Comparison of ENCODE assay signal across 8 mouse cellular contexts in the genomic region with DNA sequence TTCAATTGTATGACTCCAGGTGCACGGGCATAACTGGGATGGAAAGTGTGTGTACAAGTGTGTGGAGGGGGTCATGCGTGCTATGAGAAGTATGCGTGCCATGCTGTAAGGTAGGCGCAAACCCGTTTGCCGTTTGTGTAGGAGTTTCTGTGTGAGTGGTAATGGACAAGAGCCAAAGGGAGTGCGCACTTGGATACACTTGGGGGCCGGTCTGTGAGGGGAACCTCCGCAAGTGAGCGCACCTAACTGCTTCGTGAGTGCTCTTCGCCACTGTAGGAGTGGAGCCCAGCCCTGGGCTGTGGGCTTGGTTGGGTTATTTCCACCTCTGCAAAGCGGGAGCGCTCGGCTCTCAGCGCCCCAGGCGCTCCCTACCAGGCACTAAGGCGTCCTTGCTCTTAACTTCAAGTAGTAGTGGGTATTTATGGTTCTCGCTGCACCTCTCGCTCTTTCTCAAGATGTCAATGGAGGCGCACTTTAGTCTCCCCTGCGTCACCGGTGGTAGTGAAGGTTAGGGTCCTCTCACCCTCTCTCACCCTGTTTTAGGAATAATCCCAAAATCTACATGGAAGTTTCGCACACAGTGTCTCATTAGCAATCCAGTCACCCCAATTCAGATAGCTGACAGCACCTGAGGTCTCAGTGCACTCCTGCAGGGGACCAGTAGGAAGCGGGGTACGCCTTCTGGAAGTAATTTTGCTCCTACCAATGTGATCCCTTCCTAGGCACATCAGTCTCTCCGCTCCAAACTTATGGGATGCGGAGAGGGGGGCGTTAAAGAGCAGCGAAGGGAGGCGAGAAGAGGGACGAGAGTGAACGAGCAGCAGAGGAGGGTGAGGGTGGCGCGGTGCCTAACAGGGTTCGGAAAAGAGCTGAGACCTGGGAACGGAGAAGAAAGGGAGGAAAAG. TPM values are rescaled to one million over a fixed set of nuclear protein-coding genes. Genes with fewer than 3 reads are reported as not detected.
DNase-seq lines count a peak whose midpoint lies in the region; ATAC-seq and TF ChIP-seq lines count a peak whose summit lies in the region.

No protein-coding gene starts in this region.

- H3K4me1 ChIP-seq in cerebellum, adult 2 months (ENCODE audit: control insufficient read depth, insufficient read depth, low read length) = peaks cover 28% of the 10 kb centered on the region
- H3K4me1 ChIP-seq in forebrain, embryonic 16.5 days (replicated peaks; ENCODE audit: control insufficient read depth, insufficient read depth, low read length) = peaks cover 43% of the 10 kb centered on the region
- H3K4me1 ChIP-seq in lung, postnatal 0 days (ENCODE audit: insufficient read depth, low read depth, low read length) = peaks cover 13% of the 10 kb centered on the region; the same call in 1 of the 2 replicates
- H3K4me1 ChIP-seq in stomach, embryonic 16.5 days (ENCODE audit: control insufficient read depth, insufficient read depth, low read length) = peaks cover 37% of the 10 kb centered on the region

- no peak for TF ChIP-seq CTCF in cerebellum, adult 2 months (IDR thresholded peaks at IDR 0.05; ENCODE audit: borderline replicate concordance, insufficient read depth, low read depth, low read length)
- TF ChIP-seq CTCF in lung, postnatal 0 days (IDR thresholded peaks at IDR 0.05) = peak; percentile 31

- no peak for TF ChIP-seq POLR2A in cerebellum, adult 2 months (IDR thresholded peaks at IDR 0.05; ENCODE audit: borderline replicate concordance, insufficient read depth, low read length)

- H3K4me3 ChIP-seq in cerebellum, adult 2 months (replicated peaks; ENCODE audit: insufficient read depth, low read depth, low read length) = peak overlapping the region; percentile 84
- H3K4me3 ChIP-seq in forebrain, embryonic 16.5 days (replicated peaks; ENCODE audit: low read length) = peak overlapping the region; percentile 100
- peak overlapping the region; percentile 96 for H3K4me3 ChIP-seq in lung, postnatal 0 days (ENCODE audit: low read depth, low read length)
- peak overlapping the region; percentile 89 for H3K4me3 ChIP-seq in stomach, embryonic 16.5 days (replicated peaks; ENCODE audit: low read length)

- under 1% methylated on average over 37 of the region's 37 CpGs for WGBS in cerebellum, adult 2 months
- 0% methylated on average over 37 of the region's 37 CpGs for WGBS in forebrain, embryonic 16.5 days
- under 1% methylated on average over 37 of the region's 37 CpGs for WGBS in lung, postnatal 0 days
- WGBS in stomach, embryonic 16.5 days = under 1% methylated on average over 37 of the region's 37 CpGs

- H3K9me3 ChIP-seq in forebrain, embryonic 16.5 days (ENCODE audit: control insufficient read depth, low read length) = no peaks in the 10 kb centered on the region
- no peaks in the 10 kb centered on the region for H3K9me3 ChIP-seq in lung, postnatal 0 days (ENCODE audit: low read length)
- no peaks in the 10 kb centered on the region for H3K9me3 ChIP-seq in stomach, embryonic 16.5 days (replicated peaks; ENCODE audit: control insufficient read depth, low read length)

- H3K27ac ChIP-seq in cerebellum, adult 2 months (ENCODE audit: insufficient read depth, low read length) = peak overlapping the region; percentile 92
- H3K27ac ChIP-seq in forebrain, embryonic 16.5 days (ENCODE audit: low read length) = peak overlapping the region; percentile 99
- H3K27ac ChIP-seq in lung, postnatal 0 days (ENCODE audit: low read length) = peak overlapping the region; percentile 99
- H3K27ac ChIP-seq in stomach, embryonic 16.5 days (ENCODE audit: low read length) = peak overlapping the region; percentile 99

- peak overlapping the region; percentile 98 for H3K9ac ChIP-seq in forebrain, embryonic 16.5 days (replicated peaks; ENCODE audit: low read depth, low read length)
- peak overlapping the region; percentile 96 for H3K9ac ChIP-seq in lung, postnatal 0 days (replicated peaks; ENCODE audit: low read depth)
- peak overlapping the region; percentile 78 for H3K9ac ChIP-seq in stomach, embryonic 16.5 days (ENCODE audit: low read length)

- peak; percentile 27 for ATAC-seq in forebrain, embryonic 16.5 days
- ATAC-seq in lung, postnatal 0 days = peak; percentile 4
- ATAC-seq in stomach, embryonic 16.5 days (ENCODE audit: insufficient read depth, low FRiP score) = peak; percentile 2; the same call in 1 of the 2 replicates

- DNase-seq in cerebellum, adult 2 months = peak; percentile 67 to 78
- no peak for DNase-seq in cerebellum, postnatal 4 days (ENCODE audit: low spot score in 2 of 2)
- DNase-seq in 416B (ENCODE audit: low read depth) = peak; percentile 75
- peak; percentile 77 for DNase-seq in brain, adult 2 months (ENCODE audit: low read depth, low spot score)
- DNase-seq in kidney, adult 9 months = peak; percentile 55
- peak; percentile 79 for DNase-seq in lung, postnatal 0 days (ENCODE audit: low spot score)

- TF ChIP-seq EP300 in lung, postnatal 0 days (IDR thresholded peaks at IDR 0.05) = no peak

- peak overlapping the region; percentile 65 for H3K4me2 ChIP-seq in forebrain, embryonic 16.5 days (ENCODE audit: low read length)
- peak overlapping the region; percentile 78 for H3K4me2 ChIP-seq in lung, postnatal 0 days (replicated peaks; ENCODE audit: low read depth, low read length)
- H3K4me2 ChIP-seq in stomach, embryonic 16.5 days (ENCODE audit: low read depth, low read length) = peak overlapping the region; percentile 96

- H3K36me3 ChIP-seq in forebrain, embryonic 16.5 days (ENCODE audit: control insufficient read depth, insufficient read depth) = no peaks in the 10 kb centered on the region
- no peaks in the 10 kb centered on the region for H3K36me3 ChIP-seq in lung, postnatal 0 days (ENCODE audit: insufficient read depth, low read length)
- H3K36me3 ChIP-seq in stomach, embryonic 16.5 days (ENCODE audit: control insufficient read depth, insufficient read depth, low read length) = no peaks in the 10 kb centered on the region

- H3K27me3 ChIP-seq in cerebellum, adult 2 months (ENCODE audit: control insufficient read depth, insufficient read depth, low read length) = no peaks in the 10 kb centered on the region
- no peaks in the 10 kb centered on the region for H3K27me3 ChIP-seq in forebrain, embryonic 16.5 days (replicated peaks; ENCODE audit: control insufficient read depth, insufficient read depth, low read length)
- H3K27me3 ChIP-seq in lung, postnatal 0 days (replicated peaks; ENCODE audit: insufficient read depth, low read length) = no peaks in the 10 kb centered on the region
- no peaks in the 10 kb centered on the region for H3K27me3 ChIP-seq in stomach, embryonic 16.5 days (ENCODE audit: control insufficient read depth, insufficient read depth, low read length)

RNA-seq across cellular contexts. Expression of a gene that starts 0.6 kb away (rescaled TPM):
- 63.7 and 72.5 TPM in 2 replicates for polyA plus RNA-seq in cerebellum, adult 2 months (2012; rRNA removed)
- polyA plus RNA-seq in forebrain, embryonic 16.5 days (2015; fragmentation: Nextera tagmentation; extraction: Ambion mirVana) = 52.6 and 56.6 TPM in 2 replicates
- polyA plus RNA-seq in lung, postnatal 0 days (2015; fragmentation: Nextera tagmentation; extraction: Ambion mirVana) = 18.0 and 20.2 TPM in 2 replicates
- polyA plus RNA-seq in stomach, embryonic 16.5 days (2015; fragmentation: Nextera tagmentation; extraction: Ambion mirVana) = 24.0 and 26.3 TPM in 2 replicates

Comparison
In these comparisons a context has a peak if more than half of its experiments do, and no peak if none do; other contexts are left out.
1. DNase-seq: peak in cerebellum, adult 2 months (2 of 2), 416B (single experiment), brain, adult 2 months (single experiment), kidney, adult 9 months (single experiment) and lung, postnatal 0 days (single experiment); none in cerebellum, postnatal 4 days (0 of 2).
2. Peak in every context shown above with its lines, with median percentiles within 50 percentile points of each other: H3K27ac ChIP-seq, H3K4me3 ChIP-seq, ATAC-seq, H3K4me2 ChIP-seq and H3K9ac ChIP-seq.